8 mouse cellular contexts compared by ENCODE assay signal in genomic region chr9:66945161-66945560, GRCm38 (mm10). TPM values are rescaled to one million over a fixed set of nuclear protein-coding genes. Genes with fewer than 3 reads are reported as not detected.
DNase-seq lines count a peak whose midpoint lies in the region; ATAC-seq and TF ChIP-seq lines count a peak whose summit lies in the region.

No protein-coding gene starts in this region.

- peaks cover 21% of the 10 kb centered on the region for H3K79me2 ChIP-seq in C2C12 (ENCODE audit: control insufficient read depth, insufficient read depth)

- peak overlapping the region; percentile 95 for H3K9ac ChIP-seq in forebrain, embryonic 16.5 days (replicated peaks; ENCODE audit: low read depth, low read length)
- peak overlapping the region; percentile 92 for H3K9ac ChIP-seq in liver, embryonic 15.5 days

- H3K79me3 ChIP-seq in C2C12 (ENCODE audit: low read depth) = peaks cover 12% of the 10 kb centered on the region

- no peak for ATAC-seq in forebrain, embryonic 16.5 days
- no peak for ATAC-seq in liver, embryonic 15.5 days (ENCODE audit: insufficient read depth)
- ATAC-seq in CD4-positive, CD25-positive, alpha-beta regulatory T cell, adult 4 months = no peak
- no peak for ATAC-seq in frontal cortex, adult (ENCODE audit: low TSS enrichment)

- H3ac ChIP-seq in C2C12 (ENCODE audit: control insufficient read depth, insufficient read length, low read depth) = peak overlapping the region; percentile 75

- peak overlapping the region; percentile 95 for H3K4me3 ChIP-seq in gastrocnemius, adult 2 months
- no peak overlapping the region for H3K4me3 ChIP-seq in C2C12 (ENCODE audit: insufficient read depth, poor library complexity, severe bottlenecking)
- H3K4me3 ChIP-seq in forebrain, embryonic 16.5 days (replicated peaks; ENCODE audit: low read length) = peak overlapping the region; percentile 72
- peak overlapping the region; percentile 99 for H3K4me3 ChIP-seq in liver, embryonic 15.5 days (replicated peaks)

- H3K36me3 ChIP-seq in C2C12 (ENCODE audit: control insufficient read depth, insufficient read depth) = peaks cover 34% of the 10 kb centered on the region
- H3K36me3 ChIP-seq in forebrain, embryonic 16.5 days (ENCODE audit: control insufficient read depth, insufficient read depth) = peaks cover 2% of the 10 kb centered on the region; the same call in 1 of the 2 replicates
- peaks cover 12% of the 10 kb centered on the region for H3K36me3 ChIP-seq in liver, embryonic 15.5 days (replicated peaks)

- WGBS in forebrain, embryonic 16.5 days = 18% methylated on average over 4 of the region's 4 CpGs
- 15% methylated on average over 4 of the region's 4 CpGs for WGBS in liver, embryonic 15.5 days (ENCODE audit: insufficient replicate concordance)

- peak overlapping the region; percentile 98 for H3K27ac ChIP-seq in gastrocnemius, adult 2 months
- H3K27ac ChIP-seq in forebrain, embryonic 16.5 days (ENCODE audit: low read length) = peak overlapping the region; percentile 96
- peak overlapping the region; percentile 93 for H3K27ac ChIP-seq in liver, embryonic 15.5 days (replicated peaks)

- H3K9me3 ChIP-seq in forebrain, embryonic 16.5 days (ENCODE audit: control insufficient read depth, low read length) = no peaks in the 10 kb centered on the region
- H3K9me3 ChIP-seq in liver, embryonic 15.5 days (replicated peaks) = no peaks in the 10 kb centered on the region

- H3K4me2 ChIP-seq in forebrain, embryonic 16.5 days (ENCODE audit: low read length) = peak overlapping the region; percentile 57
- H3K4me2 ChIP-seq in liver, embryonic 15.5 days = peak overlapping the region; percentile 89

- DNase-seq in gastrocnemius, adult 2 months = no peak
- DNase-seq in gastrocnemius, adult 8-10 months (ENCODE audit: low spot score in 2 of 2) = no peak
- DNase-seq in adrenal gland, postnatal 4 days (ENCODE audit: low spot score in 2 of 2) = no peak

- intact Hi-C loops in gastrocnemius, adult 2 months (cut with DNase I) = no loop called here

- TF ChIP-seq CTCF in gastrocnemius, adult 2 months (IDR thresholded peaks at IDR 0.05) = no peak
- TF ChIP-seq CTCF in C2C12 (IDR thresholded peaks at IDR 0.05; ENCODE audit: control insufficient read depth, insufficient read depth, insufficient read length) = no peak

- no peaks in the 10 kb centered on the region for H3K27me3 ChIP-seq in C2C12 (ENCODE audit: control insufficient read depth, insufficient read depth, insufficient read length)
- H3K27me3 ChIP-seq in forebrain, embryonic 16.5 days (replicated peaks; ENCODE audit: control insufficient read depth, insufficient read depth, low read length) = no peaks in the 10 kb centered on the region
- H3K27me3 ChIP-seq in liver, embryonic 15.5 days = no peaks in the 10 kb centered on the region

- H3K4me1 ChIP-seq in forebrain, embryonic 16.5 days (replicated peaks; ENCODE audit: control insufficient read depth, insufficient read depth, low read length) = peaks cover 5% of the 10 kb centered on the region
- H3K4me1 ChIP-seq in liver, embryonic 15.5 days (replicated peaks) = peaks cover 21% of the 10 kb centered on the region

TF ChIP-seq in C2C12, 6 proteins besides CTCF, POLR2A, EP300 and RAD21:
- TF ChIP-seq USF1 (IDR thresholded peaks at IDR 0.05; ENCODE audit: low read depth) (no peak), CEBPB (IDR thresholded peaks at IDR 0.05; ENCODE audit: low read depth) (no peak), MAX (IDR thresholded peaks at IDR 0.05) (no peak), MYOG (IDR thresholded peaks at IDR 0.05; ENCODE audit: control insufficient read depth, extremely low read depth, insufficient read length) (no peak), MYOD1 (IDR thresholded peaks at IDR 0.05; ENCODE audit: control insufficient read depth, insufficient read length, low read depth) (no peak), FOSL1 (IDR thresholded peaks at IDR 0.05; ENCODE audit: insufficient read depth, low read length, poor library complexity, severe bottlenecking) (no peak)
TF ChIP-seq in C2C12: peak in this region for 0.

RNA-seq across cellular contexts. Expression of gene Rps27l, which starts 0.7 kb away (rescaled TPM):
- total RNA-seq in gastrocnemius, adult 2 months (2021) = 100 to 1,000 TPM; 191 to 213 TPM
- total RNA-seq in gastrocnemius, adult 8-10 months (2022) = 100 to 1,000 TPM; 223 to 268 (median 240) TPM
- polyA plus RNA-seq in C2C12 (2012; fragmentation: generic; extraction: Trizol) = 1,028 TPM
- polyA plus RNA-seq in forebrain, embryonic 16.5 days (2015; fragmentation: Nextera tagmentation; extraction: Ambion mirVana) = 253 and 289 TPM in 2 replicates
- 368 and 453 TPM in 2 replicates for polyA plus RNA-seq in liver, embryonic 15.5 days (2015; fragmentation: Nextera tagmentation; extraction: Ambion mirVana)
- total RNA-seq in adrenal gland, postnatal 4 days (2021) = 100 to 1,000 TPM; 301 to 308 TPM
- polyA plus RNA-seq in CD4-positive, CD25-positive, alpha-beta regulatory T cell, adult 4 months (2017; shearing (Covaris generic)) = 100 to 1,000 TPM; 155 to 182 TPM

RNA-seq across cellular contexts. Expression of gene Rab8b, which starts 25.7 kb away (rescaled TPM):
- total RNA-seq in gastrocnemius, adult 2 months (2021) = 1 to 10 TPM; 5.9 to 9.7 TPM
- total RNA-seq in gastrocnemius, adult 8-10 months (2022) = 1 to 10 TPM; 5.1 to 6.4 (median 5.8) TPM
- 4.1 TPM for polyA plus RNA-seq in C2C12 (2012; fragmentation: generic; extraction: Trizol)
- 41.2 and 41.5 TPM in 2 replicates for polyA plus RNA-seq in forebrain, embryonic 16.5 days (2015; fragmentation: Nextera tagmentation; extraction: Ambion mirVana)
- 28.9 and 29.2 TPM in 2 replicates for polyA plus RNA-seq in liver, embryonic 15.5 days (2015; fragmentation: Nextera tagmentation; extraction: Ambion mirVana)
- total RNA-seq in adrenal gland, postnatal 4 days (2021) = 10 to 100 TPM; 27.5 to 28.2 TPM
- 100 to 1,000 TPM; 138 to 179 TPM for polyA plus RNA-seq in CD4-positive, CD25-positive, alpha-beta regulatory T cell, adult 4 months (2017; shearing (Covaris generic))

RNA-seq across cellular contexts. Expression of gene Lactb, which starts 30.1 kb away (rescaled TPM):
- total RNA-seq in gastrocnemius, adult 2 months (2021) = 10 to 100 TPM; 17.7 to 22.3 TPM
- 10 to 100 TPM; 18.3 to 23.1 (median 22.6) TPM for total RNA-seq in gastrocnemius, adult 8-10 months (2022)
- polyA plus RNA-seq in C2C12 (2012; fragmentation: generic; extraction: Trizol) = 7.5 TPM
- 9.0 and 9.6 TPM in 2 replicates for polyA plus RNA-seq in forebrain, embryonic 16.5 days (2015; fragmentation: Nextera tagmentation; extraction: Ambion mirVana)
- 4.7 and 4.8 TPM in 2 replicates for polyA plus RNA-seq in liver, embryonic 15.5 days (2015; fragmentation: Nextera tagmentation; extraction: Ambion mirVana)
- total RNA-seq in adrenal gland, postnatal 4 days (2021) = 10 to 100 TPM; 14.5 TPM
- 1 to 10 TPM; 3.0 to 5.8 TPM for polyA plus RNA-seq in CD4-positive, CD25-positive, alpha-beta regulatory T cell, adult 4 months (2017; shearing (Covaris generic))
